Mouse (Mus musculus): Measurements from ENCODE around the gene Syngr1.

The Syngr1 gene

GRCm38 (mm10) chr15:80147511-80147910 is 56.4 kb downstream of the Syngr1 start:
- DNase-seq (ENCODE audit: low spot score) = no peak

- no peak for DNase-seq (ENCODE audit: low spot score)
These were observed 57.4 kb downstream of the Syngr1 start for GRCm38 (mm10) chr15:80148565-80148964.

GRCm38 (mm10) chr15:80149517-80149916 is 58.4 kb downstream of the Syngr1 start:
- DNase-seq (ENCODE audit: low spot score) = no peak

GRCm38 (mm10) chr15:80152663-80153062 is 61.5 kb downstream of the Syngr1 start:
- no peak for DNase-seq (ENCODE audit: low spot score)

GRCm38 (mm10) chr15:80153757-80154156 is 62.6 kb downstream of the Syngr1 start:
- DNase-seq (ENCODE audit: low spot score) = peak; percentile 54

- DNase-seq (ENCODE audit: low spot score) = no peak
These were observed 64.6 kb downstream of the Syngr1 start for GRCm38 (mm10) chr15:80155707-80156106.

GRCm38 (mm10) chr15:80157197-80157943 is 66.2 kb downstream of the Syngr1 start:
- no peak for DNase-seq (ENCODE audit: low spot score)

- DNase-seq (ENCODE audit: low spot score) = no peak
These were observed 67.0 kb downstream of the Syngr1 start for GRCm38 (mm10) chr15:80158001-80158706.

- DNase-seq (ENCODE audit: low spot score) = no peak
These were observed 67.6 kb downstream of the Syngr1 start for GRCm38 (mm10) chr15:80158707-80159090.

- DNase-seq (ENCODE audit: low spot score) = peak; percentile 89
These were observed 68.3 kb downstream of the Syngr1 start for GRCm38 (mm10) chr15:80159286-80159901.

- no peak for DNase-seq (ENCODE audit: low spot score)
These were observed 69.1 kb downstream of the Syngr1 start for GRCm38 (mm10) chr15:80160223-80160622.

GRCm38 (mm10) chr15:80160726-80161125 is 69.6 kb downstream of the Syngr1 start:
- DNase-seq (ENCODE audit: low spot score) = no peak

GRCm38 (mm10) chr15:80161199-80161598 is 70.1 kb downstream of the Syngr1 start:
- no peak for DNase-seq (ENCODE audit: low spot score)

- DNase-seq (ENCODE audit: low spot score) = no peak
These were observed 71.3 kb downstream of the Syngr1 start for GRCm38 (mm10) chr15:80162401-80162964.

- DNase-seq (ENCODE audit: low spot score) = no peak
These were observed 72.1 kb downstream of the Syngr1 start for GRCm38 (mm10) chr15:80163274-80163673.

GRCm38 (mm10) chr15:80163716-80164115 is 72.6 kb downstream of the Syngr1 start:
- no peak for DNase-seq (ENCODE audit: low spot score)

- DNase-seq (ENCODE audit: low spot score) = no peak
These were observed 74.3 kb downstream of the Syngr1 start for GRCm38 (mm10) chr15:80165396-80165795.
